Mouse (Mus musculus): ENCODE measurements at regions not wholly inside any gene's neighbourhood (a gene's known extent, or its start where the extent isn't known, plus 50 kb on each side); places are given as distances from the start of the nearest gene placed in this dataset.

DNA sequence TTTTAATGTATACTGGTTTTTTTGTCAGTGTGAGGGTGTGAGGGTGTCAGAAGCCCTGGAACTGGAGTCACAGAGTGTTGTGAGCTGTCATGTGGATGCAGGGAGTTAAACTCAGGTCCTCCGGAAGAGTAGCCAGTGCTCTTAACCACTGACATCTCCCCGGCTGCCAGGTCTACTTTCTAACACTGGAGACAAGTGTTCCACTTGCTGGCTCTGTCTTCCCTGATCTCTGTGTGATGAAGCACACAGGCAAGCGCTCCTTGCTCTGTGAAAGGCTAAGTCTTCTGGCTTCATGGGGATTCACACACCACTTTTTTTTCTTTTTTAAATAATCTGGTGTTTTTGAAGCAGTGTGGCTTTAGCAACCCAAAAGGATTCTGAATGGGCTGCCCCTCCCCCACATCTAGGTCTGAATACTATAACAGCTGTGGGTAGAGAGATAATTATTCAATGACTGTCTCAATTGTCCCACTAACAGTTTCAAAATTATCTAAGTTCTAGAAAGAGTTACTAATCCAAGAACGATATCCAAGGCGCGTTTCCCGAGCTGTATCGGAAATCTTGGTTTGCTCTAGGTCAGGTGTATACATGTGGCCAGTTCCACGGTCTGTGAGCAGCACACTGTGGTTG is 208.4 kb upstream of the Smim15 start:
- ATAC-seq (no peak), DNase-seq (ENCODE audit: low read depth, low spot score) (no peak)
- no peak for TF ChIP-seq CTCF (IDR thresholded peaks at IDR 0.05)
- no peaks in the 10 kb centered on the region for H3K27me3 ChIP-seq
- ChIA-PET POLR2A (no interaction called here), CTCF (interaction anchor here (1.0 to 1.7 kb wide), 2 partner anchors 10 to 11 kb away, joined by 3 to 7 read pairs; no protein-coding TSS in a partner anchor)
- in situ Hi-C loops (cut with MboI; ENCODE audit: low pct_unique_long_range_greater_than_20kb) = no loop called here

DNA sequence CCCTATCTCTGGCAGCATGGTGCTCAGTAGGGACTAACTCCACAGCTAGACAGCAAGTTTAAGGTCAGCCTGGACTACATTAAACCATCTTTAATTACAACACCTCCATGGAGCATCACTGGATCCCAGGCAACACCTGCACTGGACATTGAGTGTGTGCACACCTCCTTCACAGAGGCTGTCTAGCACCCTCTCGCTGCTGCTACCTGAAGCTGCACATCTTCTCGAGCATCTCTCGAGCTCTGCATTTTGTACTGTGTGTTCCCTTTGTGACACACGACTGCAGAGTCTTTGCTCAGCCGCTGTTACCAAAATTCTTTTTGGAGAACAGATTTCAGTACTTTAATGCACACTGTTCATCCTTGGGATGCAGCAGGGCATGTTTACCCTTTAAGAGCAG is 212.2 kb upstream of the Smim15 start:
- ChIA-PET POLR2A (interaction anchor here (1.3 kb wide), 1 partner anchor 21 kb away, joined by 3 read pairs; no protein-coding TSS in a partner anchor), CTCF (interaction anchor here (0.9 to 1.9 kb wide), 3 partner anchors 10 to 15 kb away, joined by 4 to 7 read pairs (median 5); no protein-coding TSS in a partner anchor)
- H3K27me3 ChIP-seq = no peaks in the 10 kb centered on the region
- DNase-seq (ENCODE audit: low read depth, low spot score) (no peak), ATAC-seq (no peak)
- no peak for TF ChIP-seq CTCF (IDR thresholded peaks at IDR 0.05)
- in situ Hi-C loops (cut with MboI; ENCODE audit: low pct_unique_long_range_greater_than_20kb) = no loop called here

DNA sequence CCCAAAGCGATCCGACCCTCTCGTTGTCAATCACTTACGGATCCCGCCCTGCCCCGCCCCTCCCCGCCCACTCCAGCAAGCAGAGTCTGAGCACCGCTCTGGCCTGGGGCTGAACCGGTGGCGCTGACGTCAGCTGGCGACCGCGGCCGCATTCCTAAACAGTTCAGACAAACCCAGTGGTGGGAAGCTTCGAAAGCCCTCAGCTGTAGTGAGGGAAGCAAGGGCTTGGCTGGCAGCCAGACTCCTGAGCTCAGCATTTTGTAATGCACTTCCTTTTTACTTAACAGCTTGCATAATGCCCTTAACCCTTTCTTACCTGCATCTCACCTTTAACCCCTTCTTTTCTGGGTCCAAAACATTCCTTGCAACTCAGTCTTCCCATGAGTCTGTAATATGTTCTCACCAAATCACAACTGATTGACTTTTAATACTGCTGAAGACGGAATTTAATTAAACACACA is 213.0 kb upstream of the Smim15 start:
- no peaks in the 10 kb centered on the region for H3K27me3 ChIP-seq
- CTCF ChIA-PET = interaction anchor here (0.9 to 1.4 kb wide), 6 partner anchors 11 to 320 kb away, joined by 3 to 6 read pairs (median 4); no protein-coding TSS in a partner anchor
- POLR2A ChIA-PET = interaction anchor here (1.3 kb wide), 1 partner anchor 20 kb away, joined by 3 read pairs; no protein-coding TSS in a partner anchor
- ATAC-seq = peak; percentile 99
- peak; percentile 97 for DNase-seq (ENCODE audit: low read depth, low spot score)
- no peak for TF ChIP-seq CTCF (IDR thresholded peaks at IDR 0.05)
- in situ Hi-C loops (cut with MboI; ENCODE audit: low pct_unique_long_range_greater_than_20kb) = no loop called here

DNA sequence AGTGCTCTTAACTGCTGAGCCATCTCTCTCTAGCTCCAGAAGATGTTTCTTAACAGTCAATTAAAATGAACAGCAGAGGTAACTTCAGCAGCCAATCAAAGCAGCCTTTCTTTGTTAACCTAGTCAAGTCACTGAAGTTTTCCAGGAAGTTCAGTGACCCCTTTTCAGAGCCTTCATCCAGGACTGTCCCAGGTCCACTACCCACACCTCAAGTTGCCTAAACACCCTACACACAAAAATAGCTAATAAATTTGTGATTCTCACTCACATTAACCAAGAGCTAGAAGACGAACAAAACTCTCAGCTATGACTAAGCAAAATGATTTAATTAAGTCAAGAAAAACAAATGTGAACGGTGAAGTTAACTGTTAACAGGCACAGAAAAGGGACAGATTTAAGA is 214.0 kb upstream of the Smim15 start:
- TF ChIP-seq CTCF (IDR thresholded peaks at IDR 0.05) = no peak
- CTCF ChIA-PET = interaction anchor here (0.9 to 1.5 kb wide), 5 partner anchors 10 to 153 kb away, joined by 3 to 5 read pairs (median 4); no protein-coding TSS in a partner anchor
- POLR2A ChIA-PET = interaction anchor here (0.9 kb wide), 1 partner anchor 11 kb away, joined by 3 read pairs; no protein-coding TSS in a partner anchor
- in situ Hi-C loops (cut with MboI; ENCODE audit: low pct_unique_long_range_greater_than_20kb) = no loop called here
- peak; percentile 28 for ATAC-seq
- no peak for DNase-seq (ENCODE audit: low read depth, low spot score)
- no peaks in the 10 kb centered on the region for H3K27me3 ChIP-seq

DNA sequence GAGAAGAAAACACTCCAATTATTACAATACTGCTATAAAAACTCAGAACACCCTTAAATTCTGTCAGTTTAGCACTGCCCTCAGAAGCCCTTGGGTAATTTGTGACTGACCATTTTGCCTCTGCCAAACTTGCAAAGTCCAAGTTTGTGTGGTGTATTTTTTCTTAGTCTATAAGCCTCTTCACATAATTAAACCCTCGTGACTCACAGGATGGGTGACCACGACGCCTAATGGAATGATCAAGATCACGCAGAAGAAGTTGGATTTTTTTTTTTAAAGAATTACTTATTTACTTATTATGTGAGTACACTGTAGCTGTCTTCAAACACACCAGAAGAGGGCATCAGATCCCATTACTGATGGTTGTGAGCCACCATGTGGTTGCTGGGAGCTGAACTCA is 214.4 kb upstream of the Smim15 start:
- ChIA-PET CTCF (interaction anchor here (1.0 to 1.5 kb wide), 2 partner anchors 9 to 14 kb away, joined by 3 to 4 read pairs; no protein-coding TSS in a partner anchor), POLR2A (interaction anchor here (0.9 kb wide), 1 partner anchor 11 kb away, joined by 3 read pairs; no protein-coding TSS in a partner anchor)
- ATAC-seq (peak; percentile 36), DNase-seq (ENCODE audit: low read depth, low spot score) (no peak)
- peak; percentile 80 for TF ChIP-seq CTCF (IDR thresholded peaks at IDR 0.05)
- H3K27me3 ChIP-seq = no peaks in the 10 kb centered on the region
- in situ Hi-C loops (cut with MboI; ENCODE audit: low pct_unique_long_range_greater_than_20kb) = no loop called here

DNA sequence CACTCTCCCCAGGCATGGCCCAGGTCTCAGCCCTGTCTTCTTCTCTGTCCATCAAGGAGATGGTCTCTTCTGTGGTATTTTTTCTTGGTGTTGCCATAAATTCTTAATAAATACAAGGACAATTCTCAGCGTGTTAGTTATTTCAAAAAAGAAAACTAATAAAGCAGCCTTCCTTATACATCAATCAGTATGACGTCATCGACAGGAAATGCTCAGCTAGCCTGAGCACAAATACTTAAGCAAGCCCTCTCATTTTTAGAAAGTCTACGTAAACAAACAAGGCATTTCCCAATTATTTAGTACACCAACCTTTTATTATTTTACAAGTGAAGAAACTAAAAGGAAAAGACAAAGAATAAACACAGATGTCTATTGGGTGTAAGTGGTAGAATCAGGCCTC is 218.6 kb upstream of the Smim15 start:
- DNase-seq (ENCODE audit: low read depth, low spot score) = no peak
- no peak for TF ChIP-seq CTCF (IDR thresholded peaks at IDR 0.05)
- no peaks in the 10 kb centered on the region for H3K27me3 ChIP-seq
- ChIA-PET POLR2A (no interaction called here), CTCF (interaction anchor here (1.5 kb wide), 1 partner anchor 8 kb away, joined by 5 read pairs; no protein-coding TSS in a partner anchor)
- no peak for ATAC-seq
- in situ Hi-C loops (cut with MboI; ENCODE audit: low pct_unique_long_range_greater_than_20kb) = no loop called here

DNA sequence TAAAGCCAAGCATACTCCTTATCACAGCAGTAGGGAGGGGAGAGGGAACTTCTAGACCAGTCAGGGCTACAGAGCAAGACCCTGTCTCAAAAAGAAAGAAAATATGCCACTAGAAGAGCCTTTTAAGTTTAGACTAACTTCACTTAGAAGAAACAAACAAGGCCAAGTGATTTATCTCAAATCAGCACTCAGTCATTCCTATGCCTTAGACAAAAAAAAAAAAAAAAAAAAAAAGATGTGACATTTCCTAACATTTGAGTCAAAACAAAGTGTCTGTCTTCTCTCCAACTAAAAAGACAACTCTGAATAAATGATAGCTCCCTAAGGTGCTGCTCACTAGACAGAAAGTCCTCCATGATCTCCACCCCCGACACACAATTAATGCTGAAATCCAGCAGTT is 220.9 kb upstream of the Smim15 start:
- no peak for ATAC-seq
- no peak for TF ChIP-seq CTCF (IDR thresholded peaks at IDR 0.05)
- no peak for DNase-seq (ENCODE audit: low read depth, low spot score)
- H3K27me3 ChIP-seq = no peaks in the 10 kb centered on the region
- ChIA-PET POLR2A (no interaction called here), CTCF (no interaction called here)
- in situ Hi-C loops (cut with MboI; ENCODE audit: low pct_unique_long_range_greater_than_20kb) = no loop called here

DNA sequence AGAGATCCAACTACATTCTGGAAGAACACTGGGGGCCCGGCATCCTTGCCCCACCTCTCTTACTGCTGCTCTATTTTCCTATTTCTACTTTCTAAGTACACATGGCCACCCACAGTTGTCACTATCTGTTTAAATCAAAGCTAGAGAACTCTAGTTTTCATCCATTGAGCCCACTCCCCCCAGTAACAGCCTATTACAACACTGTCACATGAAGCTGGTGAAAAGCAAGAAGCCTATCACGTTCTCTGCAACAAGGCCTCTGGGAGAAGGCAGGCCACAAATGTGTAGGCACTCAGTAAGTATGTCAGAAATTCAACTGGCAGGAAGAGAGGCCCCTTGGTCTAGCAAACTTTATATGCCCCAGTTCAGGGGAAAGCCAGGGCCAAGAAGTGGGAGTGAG is 222.0 kb upstream of the Smim15 start:
- POLR2A ChIA-PET = no interaction called here
- TF ChIP-seq CTCF (IDR thresholded peaks at IDR 0.05) = no peak
- ATAC-seq (no peak), DNase-seq (ENCODE audit: low read depth, low spot score) (no peak)
- no peaks in the 10 kb centered on the region for H3K27me3 ChIP-seq
- in situ Hi-C loops (cut with MboI; ENCODE audit: low pct_unique_long_range_greater_than_20kb) = no loop called here
- CTCF ChIA-PET = no interaction called here

DNA sequence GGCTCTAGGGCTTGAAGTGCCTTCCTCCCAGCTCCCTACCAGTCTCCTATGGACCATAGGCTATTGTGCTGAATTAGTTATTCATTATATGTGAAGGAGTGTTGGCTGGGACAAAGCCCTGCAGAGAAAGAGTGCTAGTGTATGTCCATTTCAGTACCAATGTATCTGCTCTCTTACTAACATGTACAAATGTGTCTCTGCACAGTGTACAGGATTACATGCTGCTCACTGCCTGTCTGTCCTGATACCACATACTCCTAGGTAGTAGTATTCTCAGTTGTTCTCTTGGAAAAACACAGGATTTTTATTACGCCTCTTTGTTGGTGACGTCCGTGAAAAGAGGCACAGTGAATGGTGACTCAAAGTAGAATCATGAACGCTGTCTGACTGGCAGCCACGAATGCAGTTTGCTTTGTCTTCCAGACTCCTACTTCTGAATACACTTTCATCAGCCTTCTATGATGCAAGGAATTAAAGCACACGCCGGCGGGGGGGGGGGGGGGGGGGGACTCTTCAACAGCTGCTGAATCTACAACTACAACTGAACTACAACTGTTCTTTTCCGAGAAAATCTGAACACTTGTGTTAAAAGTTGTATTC is 230.6 kb upstream of the Smim15 start:
- in situ Hi-C loops (cut with MboI; ENCODE audit: low pct_unique_long_range_greater_than_20kb) = no loop called here
- ChIA-PET POLR2A (no interaction called here), CTCF (interaction anchor here (1.8 kb wide), 1 partner anchor 30 kb away, joined by 4 read pairs; no protein-coding TSS in a partner anchor)
- TF ChIP-seq CTCF (IDR thresholded peaks at IDR 0.05) = no peak
- DNase-seq (ENCODE audit: low read depth, low spot score) (no peak), ATAC-seq (no peak)
- no peaks in the 10 kb centered on the region for H3K27me3 ChIP-seq

DNA sequence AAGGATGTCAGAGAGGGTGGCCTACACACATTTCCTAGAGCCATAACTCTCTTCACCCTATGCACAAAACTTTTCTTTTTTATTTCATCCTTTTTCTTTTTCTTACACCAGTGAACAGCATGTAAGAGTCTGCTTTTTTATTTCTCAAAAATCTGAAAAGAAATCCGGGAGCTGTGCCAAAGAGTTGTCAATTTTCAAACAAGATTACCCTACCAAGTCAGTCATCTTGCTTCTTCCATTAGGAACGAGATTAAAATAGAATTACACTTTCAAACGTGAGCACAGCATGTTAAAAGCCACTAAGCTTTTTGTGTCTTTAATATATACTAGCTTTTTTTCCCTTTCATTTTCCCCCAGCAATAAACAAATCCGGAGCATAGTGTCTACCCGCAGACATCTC is 232.2 kb upstream of the Smim15 start:
- ATAC-seq (no peak), DNase-seq (ENCODE audit: low read depth, low spot score) (no peak)
- POLR2A ChIA-PET = interaction anchor here (0.6 kb wide), 1 partner anchor 32 kb away, joined by 3 read pairs; no protein-coding TSS in a partner anchor
- in situ Hi-C loops (cut with MboI; ENCODE audit: low pct_unique_long_range_greater_than_20kb) = no loop called here
- CTCF ChIA-PET = interaction anchor here (1.1 kb wide), 1 partner anchor 69 kb away, joined by 3 read pairs; no protein-coding TSS in a partner anchor
- TF ChIP-seq CTCF (IDR thresholded peaks at IDR 0.05) = no peak
- no peaks in the 10 kb centered on the region for H3K27me3 ChIP-seq

DNA sequence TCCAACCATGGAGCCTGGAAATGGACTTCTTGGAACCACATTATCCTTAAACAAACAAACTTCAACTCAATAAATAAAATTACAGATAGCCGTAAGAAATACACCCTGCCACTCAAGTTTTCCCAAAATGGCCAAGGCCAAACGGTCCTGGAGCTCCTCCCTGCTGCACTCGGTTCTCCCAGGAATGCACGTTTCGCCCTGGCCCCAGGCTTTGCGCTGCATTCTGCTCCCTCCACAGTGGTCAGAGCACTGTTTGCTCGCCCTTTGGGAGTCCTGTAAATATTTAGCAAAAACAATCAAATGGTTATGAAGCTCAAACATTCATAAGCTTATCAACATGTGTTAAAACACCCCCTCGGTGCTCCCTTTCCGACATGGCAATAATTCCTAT is 233.4 kb upstream of the Smim15 start:
- ChIA-PET CTCF (interaction anchor here (1.0 to 1.2 kb wide), 3 partner anchors 8 to 71 kb away, joined by 3 to 4 read pairs (median 3); no protein-coding TSS in a partner anchor), POLR2A (interaction anchor here (1.3 kb wide), 1 partner anchor 21 kb away, joined by 3 read pairs; no protein-coding TSS in a partner anchor)
- DNase-seq (ENCODE audit: low read depth, low spot score) (no peak), ATAC-seq (no peak)
- TF ChIP-seq CTCF (IDR thresholded peaks at IDR 0.05) = no peak
- no peaks in the 10 kb centered on the region for H3K27me3 ChIP-seq
- in situ Hi-C loops (cut with MboI; ENCODE audit: low pct_unique_long_range_greater_than_20kb) = no loop called here
